Mouse (Mus musculus): ENCODE results near the gene Tmem163. TPM values are rescaled to one million over a fixed set of nuclear protein-coding genes. Genes with fewer than 3 reads are reported as not detected.

The Tmem163 gene
- polyA plus RNA-seq, 1 experiment from 2014 or later = 0.21 TPM

DNA sequence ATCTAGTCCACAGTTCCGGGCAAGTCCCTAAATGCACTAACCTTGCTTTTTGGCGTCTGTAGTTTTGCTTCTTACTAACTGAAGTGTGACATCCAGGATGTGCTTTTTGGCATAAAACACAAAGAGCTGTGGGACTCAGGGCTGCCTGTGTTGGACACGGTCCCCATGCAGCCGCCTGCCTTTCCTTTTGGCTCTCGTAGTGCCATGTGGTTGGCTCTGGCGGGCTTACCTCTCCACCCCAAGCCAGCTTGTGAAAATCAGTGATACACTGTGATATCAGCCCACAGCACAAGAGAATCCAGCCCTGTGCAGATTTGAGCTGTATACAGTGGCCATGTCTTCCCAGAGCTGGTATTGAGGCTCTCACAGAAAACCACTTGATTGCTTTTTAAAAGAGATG lies 60.3 kb downstream of the Tmem163 start:
- Histone ChIP-seq H3K9me3 (replicated peaks; ENCODE audit: control insufficient read depth, low read length) (no peaks in the 10 kb centered on the region), H3K9ac (ENCODE audit: low read depth, low read length) (no peak overlapping the region)
- WGBS (ENCODE audit: insufficient replicate concordance) = 57% methylated on average over 6 of the region's 6 CpGs

DNA sequence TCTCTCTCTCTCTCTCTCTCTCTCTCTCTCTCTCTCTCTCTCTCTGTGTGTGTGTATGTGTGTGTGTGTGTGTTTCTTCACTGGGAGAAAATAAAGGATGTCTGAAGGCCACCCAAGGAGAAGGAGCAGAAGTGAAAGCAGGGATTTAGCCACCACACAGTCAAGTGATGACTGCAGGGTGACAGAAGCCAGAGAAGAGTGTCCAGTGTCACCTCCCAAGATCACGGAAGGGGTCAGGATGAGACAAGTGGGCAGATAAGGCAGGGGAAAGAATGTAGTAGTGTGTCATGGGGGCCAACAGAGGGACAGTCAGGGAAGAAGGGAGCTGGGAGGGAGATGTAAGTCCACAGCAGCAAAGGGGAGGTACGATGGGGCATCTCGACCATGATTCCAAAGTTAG lies 69.0 kb downstream of the Tmem163 start:
- Histone ChIP-seq H3K9me3 (replicated peaks; ENCODE audit: control insufficient read depth, low read length) (no peaks in the 10 kb centered on the region), H3K9ac (ENCODE audit: low read depth, low read length) (no peak overlapping the region), H3K27ac (ENCODE audit: low read length) (no peak overlapping the region), H3K36me3 (ENCODE audit: control insufficient read depth, insufficient read depth) (no peaks in the 10 kb centered on the region), H3K4me1 (ENCODE audit: control insufficient read depth, low read depth, low read length) (no peaks in the 10 kb centered on the region), H3K27me3 (ENCODE audit: control insufficient read depth, insufficient read depth, low read depth, low read length) (no peaks in the 10 kb centered on the region), H3K4me3 (ENCODE audit: low read depth, low read length) (no peak overlapping the region), H3K4me2 (ENCODE audit: low read depth, low read length) (no peak overlapping the region)
- WGBS (ENCODE audit: insufficient replicate concordance) = 58% methylated on average over 3 of the region's 3 CpGs
- no peak for ATAC-seq (ENCODE audit: low read depth)

More for the DNA sequence above, 60.3 kb downstream of the Tmem163 start:
- Histone ChIP-seq H3K4me3 (ENCODE audit: low read depth, low read length) (no peak overlapping the region), H3K4me1 (ENCODE audit: control insufficient read depth, low read depth, low read length) (no peaks in the 10 kb centered on the region), H3K27me3 (ENCODE audit: control insufficient read depth, insufficient read depth, low read depth, low read length) (no peaks in the 10 kb centered on the region), H3K36me3 (ENCODE audit: control insufficient read depth, insufficient read depth) (no peaks in the 10 kb centered on the region), H3K4me2 (ENCODE audit: low read depth, low read length) (no peak overlapping the region), H3K27ac (ENCODE audit: low read length) (no peak overlapping the region)
- ATAC-seq (ENCODE audit: low read depth) = no peak

DNA sequence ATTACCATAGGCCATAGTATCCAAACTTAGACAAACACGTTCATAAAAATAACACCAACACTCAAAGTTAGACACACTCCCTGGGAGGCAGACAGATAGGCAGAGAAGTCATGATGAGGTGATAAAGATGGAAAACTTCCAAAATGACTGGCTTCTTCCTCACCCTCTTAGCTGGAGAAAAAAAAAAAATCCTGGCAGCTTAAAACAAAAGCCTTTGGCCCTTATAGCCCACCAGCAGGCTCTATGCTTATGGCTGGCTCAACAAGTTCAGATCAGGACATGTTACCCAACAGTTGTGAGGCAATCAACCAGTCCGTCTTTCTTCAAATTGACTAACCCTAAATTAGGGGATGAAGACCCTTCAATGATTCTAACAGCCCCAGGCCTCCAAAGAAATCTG lies 69.5 kb downstream of the Tmem163 start:
- H3K27ac ChIP-seq (ENCODE audit: low read length) = no peak overlapping the region
- H3K9me3 ChIP-seq (replicated peaks; ENCODE audit: control insufficient read depth, low read length) = no peaks in the 10 kb centered on the region
- no peak for ATAC-seq (ENCODE audit: low read depth)
- H3K4me1 ChIP-seq (ENCODE audit: control insufficient read depth, low read depth, low read length) = no peaks in the 10 kb centered on the region
- WGBS (ENCODE audit: insufficient replicate concordance) = 52% methylated on average over 2 of the region's 2 CpGs
- H3K4me2 ChIP-seq (ENCODE audit: low read depth, low read length) = no peak overlapping the region
- H3K36me3 ChIP-seq (ENCODE audit: control insufficient read depth, insufficient read depth) = no peaks in the 10 kb centered on the region
- no peak overlapping the region for H3K9ac ChIP-seq (ENCODE audit: low read depth, low read length)
- no peaks in the 10 kb centered on the region for H3K27me3 ChIP-seq (ENCODE audit: control insufficient read depth, insufficient read depth, low read depth, low read length)
- no peak overlapping the region for H3K4me3 ChIP-seq (ENCODE audit: low read depth, low read length)

GRCm38 (mm10) chr1:127608326-127608725 lies 71.0 kb downstream of the Tmem163 start:
- Histone ChIP-seq H3K9me3 (replicated peaks; ENCODE audit: control insufficient read depth, low read length) (no peaks in the 10 kb centered on the region), H3K9ac (ENCODE audit: low read depth, low read length) (no peak overlapping the region), H3K4me1 (ENCODE audit: control insufficient read depth, low read depth, low read length) (no peaks in the 10 kb centered on the region), H3K4me2 (ENCODE audit: low read depth, low read length) (no peak overlapping the region), H3K27me3 (ENCODE audit: control insufficient read depth, insufficient read depth, low read depth, low read length) (no peaks in the 10 kb centered on the region), H3K27ac (ENCODE audit: low read length) (no peak overlapping the region), H3K4me3 (ENCODE audit: low read depth, low read length) (no peak overlapping the region), H3K36me3 (ENCODE audit: control insufficient read depth, insufficient read depth) (no peaks in the 10 kb centered on the region)
- no peak for ATAC-seq (ENCODE audit: low read depth)
- WGBS (ENCODE audit: insufficient replicate concordance) = 49% methylated on average over 3 of the region's 3 CpGs

- Histone ChIP-seq H3K4me1 (ENCODE audit: control insufficient read depth, low read depth, low read length) (no peaks in the 10 kb centered on the region), H3K4me2 (ENCODE audit: low read depth, low read length) (no peak overlapping the region), H3K9me3 (replicated peaks; ENCODE audit: control insufficient read depth, low read length) (no peaks in the 10 kb centered on the region), H3K27me3 (ENCODE audit: control insufficient read depth, insufficient read depth, low read depth, low read length) (no peaks in the 10 kb centered on the region), H3K36me3 (ENCODE audit: control insufficient read depth, insufficient read depth) (no peaks in the 10 kb centered on the region), H3K4me3 (ENCODE audit: low read depth, low read length) (no peak overlapping the region), H3K27ac (ENCODE audit: low read length) (no peak overlapping the region), H3K9ac (ENCODE audit: low read depth, low read length) (no peak overlapping the region)
- 64% methylated on average over 9 of the region's 9 CpGs for WGBS (ENCODE audit: insufficient replicate concordance)
- no peak for ATAC-seq (ENCODE audit: low read depth)
Observed at GRCm38 (mm10) chr1:127603697-127604631, 75.4 kb downstream of the Tmem163 start.

DNA sequence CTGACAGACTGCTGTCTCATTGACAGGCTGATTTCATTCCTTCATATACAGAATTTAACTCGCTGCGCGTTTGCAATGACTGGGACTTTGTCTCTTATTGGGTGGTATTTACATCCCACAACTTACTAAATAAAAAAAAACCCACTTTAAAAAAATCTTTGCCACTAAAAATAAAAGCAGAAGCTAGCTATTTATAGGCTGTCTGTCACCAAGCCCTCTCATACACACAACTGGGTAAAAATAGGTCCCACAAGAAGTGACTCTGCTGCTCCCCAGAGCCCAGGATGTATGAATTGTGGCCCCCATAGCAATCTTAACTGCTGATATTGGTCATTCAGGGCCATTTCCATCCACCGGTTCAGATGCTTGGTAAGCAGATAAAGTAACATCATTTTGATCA lies 83.2 kb downstream of the Tmem163 start:
- Histone ChIP-seq H3K4me3 (ENCODE audit: low read depth, low read length) (no peak overlapping the region), H3K9ac (ENCODE audit: low read depth, low read length) (no peak overlapping the region), H3K4me2 (ENCODE audit: low read depth, low read length) (no peak overlapping the region), H3K27me3 (ENCODE audit: control insufficient read depth, insufficient read depth, low read depth, low read length) (no peaks in the 10 kb centered on the region), H3K36me3 (ENCODE audit: control insufficient read depth, insufficient read depth) (no peaks in the 10 kb centered on the region), H3K27ac (ENCODE audit: low read length) (no peak overlapping the region), H3K9me3 (replicated peaks; ENCODE audit: control insufficient read depth, low read length) (no peaks in the 10 kb centered on the region), H3K4me1 (ENCODE audit: control insufficient read depth, low read depth, low read length) (no peaks in the 10 kb centered on the region)
- WGBS (ENCODE audit: insufficient replicate concordance) = 68% methylated on average over 4 of the region's 4 CpGs
- no peak for ATAC-seq (ENCODE audit: low read depth)

- Histone ChIP-seq H3K9me3 (replicated peaks; ENCODE audit: control insufficient read depth, low read length) (no peaks in the 10 kb centered on the region), H3K27me3 (ENCODE audit: control insufficient read depth, insufficient read depth, low read depth, low read length) (no peaks in the 10 kb centered on the region)
- WGBS (ENCODE audit: insufficient replicate concordance) = 5% methylated on average over 1 of the region's 1 CpGs
Observed at GRCm38 (mm10) chr1:127595735-127596134, 83.6 kb downstream of the Tmem163 start.

DNA sequence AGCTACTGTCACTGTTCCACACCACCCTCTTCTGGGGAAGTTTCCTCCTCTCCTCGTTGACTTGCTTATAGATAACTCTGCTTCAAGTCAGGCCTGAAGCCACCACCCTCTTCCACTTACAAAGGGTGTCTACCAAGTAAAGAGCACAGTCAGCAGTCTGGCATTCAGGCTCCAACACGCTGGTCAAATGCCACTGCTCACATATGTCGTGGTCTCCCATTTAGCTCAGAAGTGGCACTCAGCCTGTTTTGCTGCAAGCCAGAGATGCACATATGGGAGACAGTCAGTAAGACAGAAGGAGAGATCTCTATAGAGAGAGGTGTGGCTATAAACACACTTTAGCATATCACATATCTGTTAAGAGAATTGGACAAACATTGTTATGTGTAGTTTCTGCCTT lies 89.8 kb downstream of the Tmem163 start:
- Histone ChIP-seq H3K9ac (ENCODE audit: low read depth, low read length) (no peak overlapping the region), H3K9me3 (replicated peaks; ENCODE audit: control insufficient read depth, low read length) (no peaks in the 10 kb centered on the region), H3K27ac (ENCODE audit: low read length) (no peak overlapping the region), H3K4me1 (ENCODE audit: control insufficient read depth, low read depth, low read length) (no peaks in the 10 kb centered on the region), H3K36me3 (ENCODE audit: control insufficient read depth, insufficient read depth) (no peaks in the 10 kb centered on the region), H3K27me3 (ENCODE audit: control insufficient read depth, insufficient read depth, low read depth, low read length) (no peaks in the 10 kb centered on the region), H3K4me3 (ENCODE audit: low read depth, low read length) (no peak overlapping the region), H3K4me2 (ENCODE audit: low read depth, low read length) (no peak overlapping the region)
- 45% methylated on average over 3 of the region's 3 CpGs for WGBS (ENCODE audit: insufficient replicate concordance)
- no peak for ATAC-seq (ENCODE audit: low read depth)

More at GRCm38 (mm10) chr1:127595735-127596134, 83.6 kb downstream of the Tmem163 start:
- H3K27ac ChIP-seq (ENCODE audit: low read length) = no peak overlapping the region
- no peak overlapping the region for H3K9ac ChIP-seq (ENCODE audit: low read depth, low read length)
- ATAC-seq (ENCODE audit: low read depth) = no peak
- H3K4me3 ChIP-seq (ENCODE audit: low read depth, low read length) = no peak overlapping the region
- H3K4me2 ChIP-seq (ENCODE audit: low read depth, low read length) = no peak overlapping the region
- no peaks in the 10 kb centered on the region for H3K4me1 ChIP-seq (ENCODE audit: control insufficient read depth, low read depth, low read length)
- H3K36me3 ChIP-seq (ENCODE audit: control insufficient read depth, insufficient read depth) = no peaks in the 10 kb centered on the region

- WGBS (ENCODE audit: insufficient replicate concordance) = 63% methylated on average over 5 of the region's 5 CpGs
Observed at GRCm38 (mm10) chr1:127587071-127587470, 92.3 kb downstream of the Tmem163 start.

More at GRCm38 (mm10) chr1:127587071-127587470, 92.3 kb downstream of the Tmem163 start:
- H3K27me3 ChIP-seq (ENCODE audit: control insufficient read depth, insufficient read depth, low read depth, low read length) = no peaks in the 10 kb centered on the region
- H3K4me2 ChIP-seq (ENCODE audit: low read depth, low read length) = no peak overlapping the region
- no peaks in the 10 kb centered on the region for H3K36me3 ChIP-seq (ENCODE audit: control insufficient read depth, insufficient read depth)
- no peaks in the 10 kb centered on the region for H3K4me1 ChIP-seq (ENCODE audit: control insufficient read depth, low read depth, low read length)
- H3K9ac ChIP-seq (ENCODE audit: low read depth, low read length) = no peak overlapping the region
- H3K9me3 ChIP-seq (replicated peaks; ENCODE audit: control insufficient read depth, low read length) = no peaks in the 10 kb centered on the region
- H3K27ac ChIP-seq (ENCODE audit: low read length) = no peak overlapping the region
- H3K4me3 ChIP-seq (ENCODE audit: low read depth, low read length) = no peak overlapping the region
- no peak for ATAC-seq (ENCODE audit: low read depth)

Measured in liver, embryonic 16.5 days (tissue).